Mouse (Mus musculus): Measurements from ENCODE around the gene Gpr89.

GRCm38 (mm10) chr3:96904393-96904792, 753 bp downstream of the Gpr89 start, which contains the start of gene Gja5:
- TF ChIP-seq CTCF (conservative IDR thresholded peaks at IDR 0.05; ENCODE audit: insufficient read depth, insufficient read length, low read depth, low read length) (no peak), POLR2A (IDR thresholded peaks at IDR 0.05; ENCODE audit: low read depth, low read length) (no peak)
